22 mouse cellular contexts compared by ENCODE assay signal in genomic region chr11:63793732-63794503, GRCm38 (mm10).
DNase-seq lines count a peak whose midpoint lies in the region; ATAC-seq and TF ChIP-seq lines count a peak whose summit lies in the region.
"Had no signal": no experiment of that assay in that cellular context is flagged by ENCODE, and none has a peak within 500 bp of the region (broad histone marks: within the 10 kb centered on the region; RNA-seq: fewer than 3 reads in every experiment).

No protein-coding gene starts in this region.

- H3K36me3 ChIP-seq in kidney, adult 2 months (ENCODE audit: control insufficient read depth, insufficient read depth, low read length) = no peaks in the 10 kb centered on the region
- no peaks in the 10 kb centered on the region for H3K36me3 ChIP-seq in kidney, embryonic 15.5 days
- no peaks in the 10 kb centered on the region for H3K36me3 ChIP-seq in midbrain, postnatal 0 days (ENCODE audit: insufficient read depth, low read length)
- no peaks in the 10 kb centered on the region for H3K36me3 ChIP-seq in midbrain, embryonic 14.5 days (ENCODE audit: control insufficient read depth, insufficient read depth, low read length)
- H3K36me3 ChIP-seq: forebrain, embryonic 10.5 days; limb, embryonic 15.5 days; midbrain, embryonic 13.5 days had no signal

- H3K9ac ChIP-seq in kidney, embryonic 15.5 days = no peak overlapping the region
- no peak overlapping the region for H3K9ac ChIP-seq in midbrain, postnatal 0 days (replicated peaks; ENCODE audit: low read length, poor library complexity, severe bottlenecking)
- H3K9ac ChIP-seq in midbrain, embryonic 14.5 days (replicated peaks; ENCODE audit: low read length) = no peak overlapping the region
- H3K9ac ChIP-seq: limb, embryonic 15.5 days; midbrain, embryonic 13.5 days had no signal

- no peaks in the 10 kb centered on the region for H3K9me3 ChIP-seq in kidney, embryonic 15.5 days (replicated peaks)
- H3K9me3 ChIP-seq in midbrain, postnatal 0 days (ENCODE audit: low read length) = no peaks in the 10 kb centered on the region
- no peaks in the 10 kb centered on the region for H3K9me3 ChIP-seq in midbrain, embryonic 14.5 days (ENCODE audit: control insufficient read depth, low read length)
- H3K9me3 ChIP-seq: forebrain, embryonic 10.5 days; limb, embryonic 15.5 days had no signal

- no peaks in the 10 kb centered on the region for H3K27me3 ChIP-seq in kidney, adult 2 months (replicated peaks; ENCODE audit: control insufficient read depth, insufficient read depth, low read length)
- H3K27me3 ChIP-seq in kidney, embryonic 15.5 days = no peaks in the 10 kb centered on the region
- no peaks in the 10 kb centered on the region for H3K27me3 ChIP-seq in midbrain, postnatal 0 days (ENCODE audit: insufficient read depth, low read length)
- no peaks in the 10 kb centered on the region for H3K27me3 ChIP-seq in midbrain, embryonic 14.5 days (ENCODE audit: control insufficient read depth, insufficient read depth, low read length)

- TF ChIP-seq CTCF in kidney, adult 2 months (conservative IDR thresholded peaks at IDR 0.05; ENCODE audit: insufficient read depth, insufficient read length, low read depth, low read length) = peak; percentile 32; the same call in 1 of the 2 replicates
- TF ChIP-seq CTCF in midbrain, postnatal 0 days (IDR thresholded peaks at IDR 0.05) = 0 out of 2 replicates have a peak, but pooled peaks have one; percentile 19

- no peak overlapping the region for H3K4me3 ChIP-seq in kidney, adult 2 months (ENCODE audit: insufficient read depth, low read depth, low read length)
- H3K4me3 ChIP-seq in kidney, embryonic 15.5 days (replicated peaks) = no peak overlapping the region
- no peak overlapping the region for H3K4me3 ChIP-seq in midbrain, postnatal 0 days (ENCODE audit: low read depth, low read length)
- no peak overlapping the region for H3K4me3 ChIP-seq in midbrain, embryonic 14.5 days (replicated peaks; ENCODE audit: low read depth, low read length)
- H3K4me3 ChIP-seq: forebrain, embryonic 10.5 days; limb, embryonic 15.5 days; midbrain, embryonic 13.5 days had no signal

- DNase-seq in kidney, adult 2 months = no peak
- DNase-seq in midbrain, postnatal 0 days (ENCODE audit: low spot score) = no peak
- no peak for DNase-seq in midbrain, embryonic 14.5 days
- DNase-seq in R1 (ENCODE audit: low read depth, low spot score) = peak; percentile 86
- no peak for DNase-seq in urinary bladder, postnatal 4 days (ENCODE audit: low spot score in 2 of 2)
- DNase-seq in left cerebral cortex, adult 18-20 months (ENCODE audit: low spot score in 2 of 2) = no peak
- DNase-seq: adrenal gland, adult 2 months; cerebellum, adult 11-12 months; cerebellum, postnatal 10 days; gastrocnemius, postnatal 10 days; kidney, postnatal 4 days; right cerebral cortex, adult 18-20 months; right cerebral cortex, postnatal 4 days; thymus, adult 2 months; thymus, postnatal 4 days had no signal

- TF ChIP-seq POLR2A in kidney, adult 2 months (IDR thresholded peaks at IDR 0.05; ENCODE audit: low read depth, low read length) = no peak

- H3K27ac ChIP-seq in kidney, adult 2 months (ENCODE audit: insufficient read depth, low read depth, low read length) = no peak overlapping the region
- H3K27ac ChIP-seq in kidney, embryonic 15.5 days = no peak overlapping the region
- H3K27ac ChIP-seq in midbrain, postnatal 0 days (ENCODE audit: low read depth, low read length) = no peak overlapping the region
- H3K27ac ChIP-seq in midbrain, embryonic 14.5 days (replicated peaks; ENCODE audit: low read depth, low read length) = no peak overlapping the region
- H3K27ac ChIP-seq: forebrain, embryonic 10.5 days; limb, embryonic 15.5 days; midbrain, embryonic 13.5 days had no signal

- no peaks in the 10 kb centered on the region for H3K4me1 ChIP-seq in kidney, adult 2 months (ENCODE audit: control insufficient read depth, insufficient read depth, low read length)
- 0 out of 2 replicates have a peak, but pooled peaks cover 6% of the 10 kb centered on the region for H3K4me1 ChIP-seq in kidney, embryonic 15.5 days
- no peaks in the 10 kb centered on the region for H3K4me1 ChIP-seq in midbrain, postnatal 0 days (ENCODE audit: insufficient read depth, low read length)
- no peaks in the 10 kb centered on the region for H3K4me1 ChIP-seq in midbrain, embryonic 14.5 days (ENCODE audit: control insufficient read depth, insufficient read depth, low read length)

- 65% methylated on average over 8 of the region's 8 CpGs for WGBS in kidney, adult 2 months
- WGBS in kidney, embryonic 15.5 days = 72% methylated on average over 8 of the region's 8 CpGs
- 73% methylated on average over 8 of the region's 8 CpGs for WGBS in midbrain, postnatal 0 days
- WGBS in midbrain, embryonic 14.5 days = 66% methylated on average over 8 of the region's 8 CpGs

- H3K4me2 ChIP-seq in kidney, embryonic 15.5 days = no peak overlapping the region
- no peak overlapping the region for H3K4me2 ChIP-seq in midbrain, postnatal 0 days (ENCODE audit: low read depth, low read length, poor library complexity, severe bottlenecking)
- no peak overlapping the region for H3K4me2 ChIP-seq in midbrain, embryonic 14.5 days (ENCODE audit: low read length)
- H3K4me2 ChIP-seq: heart, embryonic 11.5 days; limb, embryonic 15.5 days; midbrain, embryonic 13.5 days had no signal

- ATAC-seq in kidney, embryonic 15.5 days (replicated peaks; ENCODE audit: low FRiP score) = no peak
- no peak for ATAC-seq in midbrain, postnatal 0 days (ENCODE audit: low FRiP score)
- no peak for ATAC-seq in midbrain, embryonic 14.5 days (ENCODE audit: low FRiP score, low TSS enrichment)
- ATAC-seq: forebrain, embryonic 16.5 days; inflammation-experienced regulatory T-cells, adult 6 months; midbrain, embryonic 13.5 days had no signal
